Mouse (Mus musculus) erythroblast, adult 5-6 weeks (primary cell): Measurements from ENCODE around the gene Lpin2. TPM values are rescaled to one million over a fixed set of nuclear protein-coding genes. Genes with fewer than 3 reads are reported as not detected.

Source experiments
- ATAC-seq: replicated peaks from 2 replicates; pipeline ENCODE4 v1.8.0; 2016; ENCODE audit warnings: moderate number of reproducible peaks, mild to moderate bottlenecking, moderate TSS enrichment, inconsistent platforms; ENCODE audit not compliant: poor library complexity, low FRiP score, severe bottlenecking
- total RNA-seq, 2 experiments: library from RNA; stranded (forward) in 1 of 2; stranded (reverse) in 1 of 2; fragments of 150-400 nt in 1 of 2; fragments of 200-764, 138-1000 nt in 1 of 2; gene quantifications; 2 replicates each; pipeline versions ENCODE4 v1.2.3 to v1.2.4; 2015 to 2017; ENCODE audit warnings: low replicate concordance in 2 of 2

Lpin2 gene
- total RNA-seq, 2 experiments from 2014 or later, result 751 to 1,646 TPM

GRCm38 (mm10) chr17:71195633-71196391, 13.5 kb downstream of the Lpin2 start:
- peak; percentile 72 for ATAC-seq

DNA sequence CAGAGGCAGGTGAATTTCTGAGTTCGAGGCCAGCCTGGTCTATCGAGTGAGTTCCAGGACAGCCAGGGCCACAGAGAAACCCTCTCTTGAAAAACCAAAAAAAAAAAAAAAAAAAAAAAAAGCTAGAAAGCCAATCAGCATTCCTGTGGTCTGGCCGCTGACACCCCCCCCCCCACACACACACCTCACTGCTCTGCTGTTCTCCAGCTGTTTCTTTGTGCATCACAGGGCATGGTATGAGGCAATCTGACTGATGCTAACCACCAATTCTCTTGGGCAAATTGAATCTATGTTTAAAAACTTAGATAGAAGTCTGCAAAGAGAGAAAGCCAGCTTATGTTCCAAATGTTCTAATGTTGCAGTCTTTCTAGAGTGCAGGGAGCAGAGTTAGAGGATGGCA, 14.1 kb downstream of the Lpin2 start:
- no peak for ATAC-seq

DNA sequence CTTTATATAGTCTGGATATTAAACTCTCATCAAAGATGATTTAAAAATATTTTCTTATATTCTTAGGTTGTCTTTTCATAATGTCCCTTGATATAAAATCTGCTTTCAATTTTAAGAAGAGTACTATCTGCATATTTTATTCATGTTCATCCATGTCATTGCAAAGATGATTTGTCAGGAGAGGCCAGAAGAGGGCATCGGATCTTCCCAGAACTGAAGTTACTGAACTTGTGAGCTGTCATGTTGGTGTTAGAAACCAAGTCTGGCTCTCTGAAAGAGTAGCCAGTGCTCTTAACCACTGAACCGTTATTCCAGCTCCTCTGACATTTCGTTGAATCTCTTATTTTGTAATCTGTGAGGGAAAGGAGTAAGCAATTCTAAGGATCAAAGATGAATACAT, 17.0 kb downstream of the Lpin2 start:
- ATAC-seq, result no peak

DNA sequence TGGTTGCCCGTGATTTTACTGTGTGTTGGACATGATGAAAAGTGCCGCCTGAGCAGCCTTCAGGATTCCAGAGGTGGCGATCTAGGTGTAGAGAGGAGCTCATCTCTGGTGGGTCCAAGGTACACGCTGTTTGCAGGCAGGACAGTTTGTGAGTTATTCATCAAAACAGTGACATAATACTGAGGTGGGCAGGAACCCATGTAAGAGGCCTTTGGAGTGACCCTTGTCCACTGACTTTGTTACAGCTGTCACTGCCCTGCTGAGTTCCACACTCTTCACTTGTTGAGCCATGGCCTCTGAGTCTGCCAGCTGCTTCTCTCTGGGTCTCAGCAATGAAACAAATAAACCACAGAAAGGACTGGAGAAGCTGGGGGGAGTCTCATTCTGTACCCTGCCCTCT, 19.8 kb downstream of the Lpin2 start:
- ATAC-seq, result no peak

DNA sequence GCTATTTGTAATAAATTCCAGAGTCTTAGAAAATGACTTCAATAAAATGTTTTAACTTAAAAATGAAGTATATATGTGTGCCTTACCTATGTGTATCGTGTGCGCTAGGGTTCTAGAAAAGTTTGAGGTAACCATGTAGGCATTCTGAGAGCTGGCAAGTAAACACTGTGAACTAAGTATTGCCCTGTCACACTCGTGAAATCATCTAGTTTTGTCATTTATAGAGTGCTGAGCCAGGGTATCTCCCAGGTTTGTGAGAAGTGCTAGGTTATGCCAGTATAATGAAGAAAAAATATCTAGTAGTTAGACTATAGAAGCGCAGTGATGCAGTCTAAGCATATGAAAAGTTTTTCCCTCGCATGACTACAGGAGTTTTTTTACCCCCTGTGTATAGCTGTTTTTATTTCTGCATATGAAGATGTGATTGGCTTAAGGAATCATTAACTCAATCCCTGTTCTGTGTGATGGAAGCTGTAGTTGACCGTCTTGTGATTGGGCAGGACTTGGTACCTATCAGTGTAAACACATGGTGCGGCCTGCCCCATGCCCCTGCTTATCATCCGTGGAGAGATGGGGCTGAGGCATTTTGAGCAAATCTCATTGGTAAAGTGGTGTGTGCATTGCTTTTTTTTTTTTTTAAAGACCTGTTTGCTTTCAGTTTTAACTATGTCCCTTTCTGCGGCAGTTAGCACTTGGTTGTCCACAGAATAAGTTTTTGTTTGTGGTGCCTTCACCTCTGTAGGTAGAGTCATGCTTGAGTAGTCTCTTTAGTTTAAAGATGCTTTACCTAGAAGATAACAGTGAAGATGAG, 21.8 kb downstream of the Lpin2 start:
- ATAC-seq, result peak; percentile 91

GRCm38 (mm10) chr17:71204809-71205091, 22.4 kb downstream of the Lpin2 start:
- peak; percentile 23 for ATAC-seq

GRCm38 (mm10) chr17:71206136-71206893, 24.0 kb downstream of the Lpin2 start:
- peak; percentile 56 for ATAC-seq

DNA sequence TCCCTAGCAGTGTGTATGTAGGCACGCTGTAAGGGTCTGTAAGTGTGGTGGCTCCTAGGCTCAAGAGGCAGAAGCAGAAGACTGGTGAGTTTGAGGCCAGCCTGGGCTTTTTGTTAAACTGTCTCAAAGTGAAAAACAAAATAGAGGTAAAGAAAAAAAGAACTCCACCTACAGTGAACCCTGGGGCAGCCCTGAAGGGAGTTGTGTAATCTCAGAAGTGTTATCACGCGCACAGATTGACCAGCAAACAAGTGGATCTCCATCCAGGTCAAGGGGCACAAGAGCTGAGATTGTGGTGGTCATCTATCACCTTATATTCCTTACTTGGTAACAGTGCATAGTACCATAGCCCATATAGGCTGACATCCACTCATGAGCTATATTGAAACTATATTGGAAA, 24.9 kb downstream of the Lpin2 start:
- ATAC-seq, result no peak

DNA sequence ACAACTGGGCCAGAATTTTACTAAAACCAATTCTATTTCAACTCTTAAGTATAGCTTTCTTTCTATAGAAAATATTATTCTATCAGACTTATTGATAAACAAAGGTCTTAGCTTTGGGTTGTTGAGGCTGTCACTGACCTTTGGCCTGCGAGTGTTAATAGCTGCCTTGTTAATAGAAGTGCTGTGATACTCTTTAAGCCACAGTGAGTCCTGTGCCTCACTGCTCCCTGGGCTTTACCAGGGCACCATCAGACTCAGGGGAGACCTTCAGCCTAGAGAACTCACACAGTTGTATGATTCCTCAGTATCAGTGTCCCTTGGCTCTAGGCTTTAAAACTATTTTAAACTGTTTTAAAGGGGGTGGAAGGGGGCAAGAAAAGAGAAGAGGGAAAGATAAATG, 26.0 kb downstream of the Lpin2 start:
- ATAC-seq, result no peak

DNA sequence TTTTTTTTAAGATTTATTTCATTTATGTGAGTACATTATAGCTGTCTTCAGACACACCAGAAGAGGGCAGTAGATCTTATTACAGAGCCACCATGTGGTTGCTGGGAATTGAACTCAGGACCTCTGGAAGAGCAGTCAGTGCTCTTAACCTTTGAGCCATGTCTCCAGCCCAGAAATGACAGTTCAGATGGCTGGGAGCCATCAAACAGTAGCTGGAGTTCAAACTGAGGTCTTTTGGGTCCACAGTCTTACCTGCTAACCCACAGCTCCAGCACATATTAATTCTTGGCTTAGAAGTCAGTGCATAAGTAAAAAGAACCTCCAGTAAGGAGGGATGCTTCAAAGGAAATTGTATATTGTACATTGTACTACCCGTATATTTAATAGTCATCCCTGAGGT, 26.6 kb downstream of the Lpin2 start:
- no peak for ATAC-seq

GRCm38 (mm10) chr17:71209936-71210335, 27.6 kb downstream of the Lpin2 start:
- no peak for ATAC-seq

DNA sequence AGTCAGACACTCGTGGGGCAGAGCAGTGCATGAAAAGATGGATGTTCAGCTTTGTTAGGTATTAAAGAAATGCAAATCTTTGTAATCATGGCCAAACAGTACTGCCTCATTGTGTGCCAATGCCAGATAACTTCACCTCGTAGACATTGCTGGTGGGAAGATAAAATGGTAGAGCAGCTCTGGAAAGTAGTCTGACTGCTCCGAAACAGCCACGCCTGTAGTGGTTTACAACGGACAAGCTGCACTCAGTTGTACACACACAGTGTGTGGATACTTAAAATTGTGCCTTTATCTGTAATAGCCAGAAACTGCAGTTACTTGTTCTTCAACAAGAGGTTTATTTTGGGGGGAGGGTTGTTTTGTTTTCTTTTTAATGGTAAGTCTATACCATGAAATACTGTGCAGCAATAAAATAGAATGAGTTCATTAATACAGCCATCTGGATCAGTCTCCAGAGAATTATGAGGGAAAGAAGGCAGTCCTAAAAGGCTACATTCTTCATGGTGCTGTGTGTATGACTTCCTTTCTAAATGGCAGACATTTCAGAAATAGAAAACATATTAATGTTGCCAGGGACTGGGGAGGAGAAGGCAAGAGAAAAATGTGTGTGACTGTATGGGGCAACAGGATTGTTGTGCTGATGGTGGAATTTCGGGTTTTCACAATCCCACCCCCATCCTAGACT, 29.7 kb downstream of the Lpin2 start:
- peak; percentile 64 for ATAC-seq

DNA sequence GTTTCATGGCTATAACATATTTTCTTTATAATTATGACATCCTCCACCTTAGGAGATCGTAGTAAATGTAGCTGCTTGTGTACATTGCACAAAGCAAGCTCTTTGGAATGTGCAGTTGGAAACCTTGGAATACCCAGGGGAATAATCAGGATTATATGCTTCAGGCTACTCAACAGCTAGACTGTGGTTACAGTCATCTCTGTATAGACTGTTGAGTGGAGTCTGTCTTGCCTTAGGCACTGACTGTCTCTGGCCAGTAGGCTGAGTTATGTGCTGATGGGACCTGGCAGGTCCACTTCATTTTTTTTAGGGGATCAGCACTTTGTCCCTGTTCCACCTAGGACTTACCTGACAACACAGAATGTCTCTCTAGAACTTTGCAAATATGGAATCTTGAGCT, 31.3 kb downstream of the Lpin2 start:
- ATAC-seq, result no peak

DNA sequence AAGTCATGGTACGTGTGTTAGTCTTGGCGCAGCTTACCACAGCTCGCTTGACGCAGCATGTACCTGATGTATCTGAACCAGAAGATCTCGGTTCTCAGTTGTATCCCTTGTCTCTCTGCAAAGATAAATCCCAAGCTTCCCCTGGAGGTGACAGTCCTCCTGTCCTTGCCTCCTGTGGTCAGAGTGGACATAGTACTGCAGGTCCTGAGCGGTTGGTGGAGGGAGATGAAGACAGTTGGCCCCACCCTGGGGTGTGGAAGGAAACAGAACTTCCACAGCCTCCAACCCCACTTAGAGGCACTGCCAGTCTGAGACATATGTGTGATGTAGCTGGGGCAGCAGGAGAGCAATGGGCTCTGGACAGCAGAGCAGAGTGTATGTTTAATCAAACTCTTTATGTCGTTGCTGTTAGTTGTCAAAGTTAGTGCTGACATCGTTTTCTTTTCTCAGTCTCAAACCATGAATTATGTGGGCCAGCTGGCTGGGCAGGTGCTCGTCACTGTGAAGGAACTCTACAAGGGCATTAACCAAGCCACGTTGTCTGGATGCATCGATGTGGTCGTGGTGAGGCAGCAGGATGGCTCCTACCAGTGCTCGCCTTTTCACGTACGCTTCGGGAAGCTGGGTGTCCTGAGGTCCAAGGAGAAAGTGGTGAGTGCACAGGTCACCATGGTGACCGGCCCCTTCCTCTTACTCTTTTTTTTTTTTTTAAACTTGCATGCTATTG, 32.3 kb downstream of the Lpin2 start:
- ATAC-seq, result peak; percentile 51

GRCm38 (mm10) chr17:71215241-71215839, 33.0 kb downstream of the Lpin2 start:
- ATAC-seq, result 0 out of 2 replicates have a peak, but pooled peaks have one; percentile 17

DNA sequence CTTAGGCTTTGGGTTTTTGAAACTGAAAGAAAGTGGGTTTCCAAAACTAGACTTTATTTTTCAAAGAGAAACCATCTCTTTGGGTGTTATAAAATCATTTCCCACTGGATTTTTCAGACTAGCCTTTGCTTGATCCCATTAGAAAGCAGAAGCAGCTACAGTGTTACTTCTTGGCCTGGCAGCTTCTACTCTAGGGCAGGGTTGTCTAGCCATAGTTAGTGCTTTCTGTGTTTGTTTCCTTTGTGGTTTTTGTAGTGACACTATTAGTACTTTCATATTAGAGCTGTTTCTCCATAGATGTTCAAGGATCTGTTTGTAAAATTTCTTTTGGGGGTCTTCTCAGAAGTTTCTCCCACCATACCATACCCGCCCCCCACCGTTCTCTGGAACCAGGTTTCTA, 33.9 kb downstream of the Lpin2 start:
- no peak for ATAC-seq

- no peak for ATAC-seq
These were observed 34.8 kb downstream of the Lpin2 start for GRCm38 (mm10) chr17:71217111-71217685.

- no peak for ATAC-seq
These were observed 39.0 kb downstream of the Lpin2 start for GRCm38 (mm10) chr17:71221383-71221782.

- no peak for ATAC-seq
These were observed 41.3 kb downstream of the Lpin2 start for GRCm38 (mm10) chr17:71223676-71224075.
